Mouse (Mus musculus) gastrocnemius, postnatal 10 days (tissue): ENCODE measurements around the gene Hist1h2bb. TPM values are rescaled to one million over a fixed set of nuclear protein-coding genes. Genes with fewer than 3 reads are reported as not detected.

Source experiments
- DNase-seq: peaks from one replicate; pipeline ENCODE4 v3.0.0; 2021; ENCODE audit warnings: mixed read lengths
- total RNA-seq, 2 experiments: library from RNA; stranded (reverse); gene quantifications; 2 replicates each; pipeline ENCODE4 v1.2.3; 2021

Gene Hist1h2bb
- total RNA-seq, 2 experiments from 2014 or later, result 106 to 125 TPM

DNA sequence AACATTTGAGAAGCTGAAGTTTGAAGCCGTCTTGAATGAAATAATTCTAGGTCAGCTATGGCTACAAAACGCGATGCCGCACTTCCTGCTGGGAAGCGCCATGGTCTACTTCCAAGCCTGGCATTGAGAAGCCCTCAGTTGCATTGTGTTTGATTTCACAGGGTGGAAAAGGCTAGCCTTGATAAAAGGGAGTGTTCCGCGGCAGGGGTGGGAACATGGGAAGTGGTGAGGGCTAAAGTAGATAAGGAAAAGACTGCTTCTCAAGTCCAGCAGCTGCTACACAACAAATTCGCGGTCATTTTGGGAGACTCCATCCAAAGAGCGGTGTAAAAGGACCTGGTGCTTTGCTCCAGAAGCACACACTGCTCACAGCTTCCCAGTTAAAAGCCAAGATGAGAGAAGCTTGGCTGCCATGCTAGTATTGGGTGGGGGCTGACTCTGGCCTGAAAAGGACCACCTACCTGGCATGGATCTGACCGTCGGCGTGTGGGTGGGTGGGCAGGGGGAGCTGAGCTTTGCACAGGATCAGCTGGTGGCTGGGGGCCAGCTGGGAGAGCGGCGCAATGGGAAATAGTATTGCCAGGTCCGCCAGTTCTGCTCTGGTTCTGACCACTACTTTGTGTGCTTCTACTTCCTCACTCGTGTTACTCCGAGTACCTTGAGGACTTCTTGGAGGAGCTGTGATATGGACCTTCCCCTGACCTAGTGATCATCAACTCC is 17.9 kb upstream of the Hist1h2bb start:
- no peak for DNase-seq

DNA sequence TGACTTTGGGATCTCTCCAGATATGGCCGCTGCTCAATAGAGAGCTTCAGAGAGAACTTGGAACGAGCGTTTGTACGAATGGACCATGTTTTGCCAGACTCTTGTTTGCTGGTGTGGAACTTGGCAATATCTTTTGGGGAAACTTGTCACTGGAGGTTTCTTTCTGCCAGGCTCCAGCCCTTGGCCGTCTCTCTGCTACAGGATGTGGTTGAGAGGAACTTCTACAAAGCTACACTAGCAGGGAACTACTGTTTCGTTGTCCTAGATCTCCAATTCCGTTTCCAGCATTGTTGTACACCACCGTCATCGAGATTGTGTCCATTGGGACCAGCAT is 17.4 kb upstream of the Hist1h2bb start:
- DNase-seq, result no peak

GRCm38 (mm10) chr13:23729706-23730105 is 16.8 kb upstream of the Hist1h2bb start:
- DNase-seq, result no peak

DNA sequence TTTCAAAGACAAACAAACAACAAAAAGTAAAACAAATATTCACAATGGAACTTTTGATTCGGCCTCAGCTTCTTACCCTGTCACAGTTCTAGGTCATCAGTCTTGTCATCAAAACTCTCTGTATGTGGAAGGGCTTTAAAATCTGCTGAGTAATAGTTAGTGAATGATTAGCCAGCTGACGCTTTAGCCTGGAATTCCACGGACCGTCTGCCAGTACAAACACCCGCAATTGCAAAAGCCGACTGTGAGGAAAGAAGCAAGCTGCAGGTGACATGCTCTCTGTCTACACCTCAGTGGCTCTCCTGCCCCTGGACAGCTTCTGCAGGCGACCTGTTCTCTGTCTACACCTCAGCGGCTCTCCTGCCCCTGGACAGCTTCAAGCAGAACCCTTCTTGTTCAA is 16.1 kb upstream of the Hist1h2bb start:
- no peak for DNase-seq

- DNase-seq, result no peak
These were observed 14.3 kb upstream of the Hist1h2bb start for GRCm38 (mm10) chr13:23732156-23732804.

DNA sequence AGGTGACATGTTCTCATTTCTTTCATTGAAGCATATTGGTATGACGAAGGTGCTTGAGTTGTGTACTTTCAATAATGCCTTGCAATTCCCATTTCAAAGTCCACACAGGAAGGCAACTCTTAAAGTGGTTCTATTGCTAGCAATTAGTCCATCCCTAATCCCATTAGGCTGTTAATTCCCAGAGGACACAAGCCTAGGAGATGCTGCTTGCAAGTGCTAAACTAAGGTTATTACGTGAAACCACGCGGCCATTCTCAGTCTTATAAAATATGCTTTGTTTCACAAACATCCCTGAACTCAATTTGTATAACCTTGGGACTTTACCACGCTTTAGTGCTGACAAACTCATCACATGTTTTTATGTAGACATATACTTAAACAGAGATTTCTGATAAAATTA is 9.4 kb upstream of the Hist1h2bb start:
- no peak for DNase-seq

DNA sequence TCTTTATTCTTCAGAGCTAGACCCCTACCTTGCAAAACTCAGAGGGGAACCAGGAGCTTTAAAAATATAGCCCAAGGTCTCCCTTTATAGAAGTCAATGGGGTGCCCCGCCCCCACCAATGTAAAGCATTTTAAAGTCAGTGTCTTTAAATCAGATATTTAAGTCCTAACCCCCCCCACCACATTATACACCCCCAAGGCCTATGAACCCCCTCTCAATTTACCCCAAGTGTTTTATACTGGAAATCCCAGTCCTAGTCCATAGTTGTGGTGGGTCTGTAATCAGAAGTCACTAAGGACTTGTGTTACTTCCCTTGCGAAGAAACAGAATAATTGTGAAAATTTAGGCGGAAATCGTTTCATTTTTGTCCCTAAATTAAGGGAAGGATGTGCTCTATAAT is 8.5 kb upstream of the Hist1h2bb start:
- no peak for DNase-seq

GRCm38 (mm10) chr13:23738677-23739068 is 7.9 kb upstream of the Hist1h2bb start, which contains the start of gene Hist1h1c:
TSS of gene Hist1h1c (plus strand) at chr13:23738808.
- DNase-seq, result peak; percentile 87

GRCm38 (mm10) chr13:23739069-23739921 is 7.2 kb upstream of the Hist1h2bb start:
- peak; percentile 78 for DNase-seq

DNA sequence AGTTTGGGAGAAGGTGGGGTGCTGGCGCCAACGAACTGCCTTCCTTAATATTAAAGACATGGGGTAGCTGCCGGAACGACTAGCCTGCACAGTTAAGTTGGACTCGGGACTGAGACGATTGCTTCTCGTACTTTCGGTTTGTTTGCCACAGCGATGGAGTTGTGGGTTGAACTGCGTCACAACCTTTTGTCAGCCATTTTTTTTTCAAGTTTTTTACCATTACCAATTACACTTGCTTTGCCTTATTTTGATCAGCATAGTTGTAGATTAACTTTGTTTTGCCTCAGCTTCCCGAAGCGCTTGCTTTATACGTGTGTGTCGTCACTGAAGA is 6.6 kb upstream of the Hist1h2bb start:
- DNase-seq, result no peak

GRCm38 (mm10) chr13:23740256-23740840 is 6.2 kb upstream of the Hist1h2bb start:
- DNase-seq, result no peak

DNA sequence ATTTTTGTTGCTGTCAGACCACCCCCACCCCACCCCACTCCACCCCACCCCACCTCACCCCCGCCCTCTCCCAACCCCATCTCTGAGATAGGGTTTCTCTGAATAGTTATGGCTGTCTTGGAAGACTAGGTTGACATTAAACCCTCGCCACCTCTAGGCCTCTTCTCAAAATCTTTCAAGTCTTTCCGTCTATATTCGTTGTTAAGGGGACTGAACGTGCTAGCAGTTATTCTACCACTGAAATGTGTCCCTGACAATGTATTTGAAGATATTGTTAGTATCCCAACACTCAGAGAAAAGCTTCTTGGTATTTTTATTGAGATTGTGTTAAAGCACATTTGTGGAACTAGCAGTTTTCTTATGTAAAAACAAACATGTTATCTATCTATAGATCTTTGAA is 5.6 kb upstream of the Hist1h2bb start:
- DNase-seq, result no peak

- DNase-seq, result no peak
These were observed 4.5 kb upstream of the Hist1h2bb start for GRCm38 (mm10) chr13:23742007-23742406.

GRCm38 (mm10) chr13:23743215-23743614 is 3.3 kb upstream of the Hist1h2bb start:
- no peak for DNase-seq

GRCm38 (mm10) chr13:23743963-23744362 is 2.6 kb upstream of the Hist1h2bb start:
- DNase-seq, result no peak

DNA sequence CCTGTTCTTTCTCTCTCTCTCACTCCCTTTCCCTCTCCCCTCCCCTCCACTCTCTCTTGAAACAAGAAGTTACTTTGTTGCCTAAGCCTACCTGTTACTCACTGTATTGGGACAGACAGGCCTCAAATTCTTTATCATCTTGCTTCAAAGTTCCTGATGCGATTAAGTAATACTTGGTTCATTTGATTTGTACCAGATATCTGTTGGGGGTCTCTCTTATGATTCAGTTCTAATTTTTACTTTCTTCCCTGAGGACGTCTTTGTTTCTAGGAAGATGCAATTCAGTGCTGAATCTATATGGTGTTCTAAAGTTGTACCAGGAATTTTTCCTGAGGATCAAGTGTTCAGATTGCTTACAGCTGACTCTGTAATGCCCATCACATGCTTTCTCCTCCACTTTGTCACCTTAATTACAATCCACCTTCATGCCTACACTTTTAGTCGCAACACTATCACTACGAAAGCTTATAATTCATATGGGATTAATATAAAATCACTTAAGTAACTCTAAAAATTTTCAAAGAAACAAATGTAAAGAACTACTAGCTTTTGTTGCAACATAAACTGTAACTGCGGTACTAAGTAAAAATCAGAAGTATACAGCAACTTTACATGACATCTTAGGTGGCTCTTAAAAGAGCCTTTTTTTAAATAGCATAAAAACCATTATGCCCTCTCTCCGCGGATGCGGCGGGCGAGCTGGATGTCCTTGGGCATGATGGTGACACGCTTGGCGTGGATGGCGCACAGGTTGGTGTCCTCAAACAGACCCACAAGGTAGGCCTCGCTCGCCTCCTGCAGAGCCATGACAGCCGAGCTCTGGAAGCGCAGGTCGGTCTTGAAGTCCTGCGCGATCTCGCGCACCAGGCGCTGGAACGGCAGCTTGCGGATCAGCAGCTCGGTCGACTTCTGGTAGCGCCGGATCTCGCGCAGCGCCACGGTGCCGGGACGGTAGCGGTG is 1.8 kb upstream of the Hist1h2bb start:
- no peak for DNase-seq

DNA sequence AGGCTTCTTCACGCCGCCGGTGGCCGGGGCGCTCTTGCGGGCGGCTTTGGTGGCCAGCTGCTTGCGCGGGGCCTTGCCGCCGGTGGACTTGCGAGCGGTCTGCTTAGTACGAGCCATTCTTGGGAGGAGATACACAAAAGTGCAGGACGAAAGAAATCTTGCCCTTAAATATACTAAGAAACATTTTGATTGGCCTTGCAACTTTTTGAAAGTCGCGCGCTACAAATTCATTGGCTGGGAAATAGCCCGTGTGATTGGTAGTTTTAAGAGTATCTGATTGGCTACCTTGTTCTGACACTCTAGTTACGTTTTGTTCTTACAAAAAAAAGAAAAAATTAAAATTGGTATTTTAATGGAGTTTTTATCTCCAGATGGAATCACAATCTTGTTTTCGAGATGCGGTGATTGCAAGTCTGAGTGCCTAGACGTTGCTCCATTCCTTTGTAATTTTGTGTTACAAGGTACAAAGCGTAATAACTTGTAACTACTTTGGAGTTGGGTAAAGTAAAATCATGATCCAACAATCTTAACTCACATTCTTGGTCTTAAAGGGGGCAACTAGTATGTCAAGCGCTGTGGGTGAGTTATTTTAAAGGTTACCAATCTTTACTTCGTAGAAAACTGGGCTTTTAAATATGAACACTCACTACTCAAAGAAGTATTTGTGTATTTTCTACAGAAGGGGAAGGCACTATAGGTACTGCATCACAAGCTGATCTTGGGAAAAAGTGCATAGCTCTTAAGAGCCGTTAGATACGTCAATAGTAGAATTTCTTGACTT is 963 bp upstream of the Hist1h2bb start, which contains the start of gene Hist1h3c:
TSS of gene Hist1h3c (minus strand) at position 222 of the 781 bp plus-strand sequence.
- peak; percentile 82 for DNase-seq

DNA sequence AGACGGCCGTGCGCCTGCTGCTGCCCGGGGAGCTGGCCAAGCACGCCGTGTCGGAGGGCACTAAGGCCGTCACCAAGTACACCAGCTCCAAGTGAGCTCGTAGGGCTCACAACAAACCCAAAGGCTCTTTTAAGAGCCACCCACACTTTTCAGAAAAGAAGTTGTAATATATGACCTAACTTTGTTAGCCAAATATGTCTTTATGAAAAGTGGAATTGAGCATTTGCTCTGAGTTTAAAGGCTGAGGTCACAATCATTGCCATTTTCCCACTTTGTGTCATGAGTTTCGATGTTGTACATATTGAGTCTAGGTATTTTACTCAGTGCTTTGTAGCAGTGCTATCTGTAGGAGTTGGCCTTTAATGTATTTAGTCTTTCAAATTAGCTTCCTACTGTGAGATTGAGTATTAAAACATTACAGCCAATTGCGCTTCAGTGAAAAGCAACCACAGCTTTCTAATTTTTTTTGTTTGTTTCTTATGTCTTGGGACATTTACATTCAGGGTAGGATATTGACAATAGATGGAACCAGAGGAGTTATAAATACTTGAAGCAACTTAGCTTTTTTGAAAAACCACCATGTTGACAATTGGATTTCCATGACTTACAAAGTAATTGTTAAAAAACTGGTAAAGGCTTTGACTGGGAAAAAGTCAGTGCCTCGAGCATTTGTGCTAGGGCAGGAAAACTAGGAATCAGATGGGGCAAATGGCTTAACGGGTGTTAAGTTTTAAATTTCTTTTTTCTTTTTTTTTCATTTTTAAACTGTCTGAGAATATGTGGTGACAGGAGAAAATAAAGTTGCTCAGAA is 752 bp downstream of the Hist1h2bb start:
- no peak for DNase-seq

DNA sequence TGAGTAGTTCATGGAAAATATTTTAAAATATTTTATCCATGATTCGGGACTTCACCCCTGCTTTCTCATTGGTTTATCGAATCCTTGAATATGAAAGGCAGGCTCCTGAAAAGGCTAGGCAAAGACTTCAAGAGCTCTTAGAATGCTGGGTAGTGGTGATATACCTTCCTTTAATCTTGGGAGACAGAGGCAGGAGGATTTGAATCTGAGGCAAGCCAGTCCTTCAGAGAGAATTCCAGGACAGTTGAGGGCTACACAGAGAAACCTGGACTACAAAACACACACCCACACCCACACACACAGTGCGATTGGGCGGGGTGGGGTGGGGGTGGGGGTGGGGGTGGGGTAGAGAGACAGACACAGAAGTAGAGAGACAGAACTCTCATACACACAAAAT is 1.4 kb downstream of the Hist1h2bb start:
- no peak for DNase-seq

DNA sequence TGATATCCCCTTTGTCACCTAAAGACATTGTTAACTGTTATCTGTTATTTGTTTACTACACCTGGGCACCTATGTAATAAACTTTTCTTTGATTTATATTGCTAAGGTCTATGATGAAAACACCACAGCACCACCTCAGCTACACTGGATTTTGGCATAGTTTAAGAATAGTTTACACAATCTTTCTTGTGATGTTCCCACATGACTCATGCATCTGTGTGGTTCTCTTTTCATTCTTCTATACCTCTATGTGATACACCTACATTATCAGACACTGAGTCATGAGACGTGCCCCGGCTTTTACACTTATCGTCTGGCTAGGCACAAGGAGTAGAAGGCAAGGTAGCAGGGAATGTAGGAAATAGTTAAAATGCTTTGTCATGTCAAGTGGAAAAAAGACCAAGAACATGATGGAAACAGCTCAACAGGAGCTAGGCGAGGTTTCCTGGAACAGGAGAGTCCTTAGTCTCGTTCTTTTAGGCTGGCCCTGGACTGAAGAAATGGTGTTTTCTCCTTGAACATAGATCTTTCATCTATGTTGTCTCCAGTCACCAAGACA is 3.1 kb downstream of the Hist1h2bb start:
- no peak for DNase-seq
